Mouse (Mus musculus): ENCODE measurements around the gene 1700001P01Rik. TPM values are rescaled to one million over a fixed set of nuclear protein-coding genes. Genes with fewer than 3 reads are reported as not detected.

1700001P01Rik gene
- polyA plus RNA-seq, 1 experiment from 2014 or later, result not detected

Small RNAs within 50 kb of the gene (microRNA-seq; reads per million reads assigned to microRNA genes)
- not detected for gene Mir8102

Other genes with a start within 250 kb of the 1700001P01Rik start
- not detected in 2 replicates for gene Srcin1, start 199.7 kb downstream of the 1700001P01Rik start, polyA plus RNA-seq (2015; fragmentation: Nextera tagmentation; extraction: Ambion mirVana)
- gene Epop, start 146.2 kb downstream of the 1700001P01Rik start, polyA plus RNA-seq (2015; fragmentation: Nextera tagmentation; extraction: Ambion mirVana), result 0.11 and 0.24 TPM in 2 replicates
- gene Mllt6, start 112.5 kb downstream of the 1700001P01Rik start, polyA plus RNA-seq (2015; fragmentation: Nextera tagmentation; extraction: Ambion mirVana), result 0.16 and 0.21 TPM in 2 replicates
- 16.5 and 19.8 TPM in 2 replicates for gene Cisd3, start 90.1 kb downstream of the 1700001P01Rik start, polyA plus RNA-seq (2015; fragmentation: Nextera tagmentation; extraction: Ambion mirVana)
- 1.6 and 2.1 TPM in 2 replicates for gene Pcgf2, start 75.4 kb downstream of the 1700001P01Rik start, polyA plus RNA-seq (2015; fragmentation: Nextera tagmentation; extraction: Ambion mirVana)
- gene Psmb3, start 72.5 kb downstream of the 1700001P01Rik start, polyA plus RNA-seq (2015; fragmentation: Nextera tagmentation; extraction: Ambion mirVana), result 200 and 219 TPM in 2 replicates
- gene Pip4k2b, start 31.2 kb downstream of the 1700001P01Rik start, polyA plus RNA-seq (2015; fragmentation: Nextera tagmentation; extraction: Ambion mirVana), result 0.35 and 0.65 TPM in 2 replicates
- gene Cwc25, start 9.4 kb downstream of the 1700001P01Rik start, polyA plus RNA-seq (2015; fragmentation: Nextera tagmentation; extraction: Ambion mirVana), result 5.4 and 6.0 TPM in 2 replicates
- 232 and 261 TPM in 2 replicates for gene Rpl23, start 6.5 kb upstream of the 1700001P01Rik start, polyA plus RNA-seq (2015; fragmentation: Nextera tagmentation; extraction: Ambion mirVana)
- 32.3 and 38.3 TPM in 2 replicates for gene Lasp1, start 23.1 kb upstream of the 1700001P01Rik start, polyA plus RNA-seq (2015; fragmentation: Nextera tagmentation; extraction: Ambion mirVana)
- gene B230217C12Rik, start 64.9 kb upstream of the 1700001P01Rik start, polyA plus RNA-seq (2015; fragmentation: Nextera tagmentation; extraction: Ambion mirVana), result 0.19 and 0.36 TPM in 2 replicates
- 0.39 TPM in 2 replicates for gene Fbxo47, start 108.2 kb upstream of the 1700001P01Rik start, polyA plus RNA-seq (2015; fragmentation: Nextera tagmentation; extraction: Ambion mirVana)
- gene Plxdc1, start 210.5 kb upstream of the 1700001P01Rik start, polyA plus RNA-seq (2015; fragmentation: Nextera tagmentation; extraction: Ambion mirVana), result 0.65 and 1.2 TPM in 2 replicates
- gene Arl5c, start 220.3 kb upstream of the 1700001P01Rik start, polyA plus RNA-seq (2015; fragmentation: Nextera tagmentation; extraction: Ambion mirVana), result 7.4 and 8.3 TPM in 2 replicates
- 0.81 and 1.2 TPM in 2 replicates for gene Cacnb1, start 247.1 kb upstream of the 1700001P01Rik start, polyA plus RNA-seq (2015; fragmentation: Nextera tagmentation; extraction: Ambion mirVana)